Mouse (Mus musculus) G1E (cell line): Measurements from ENCODE around the gene Ttll8. TPM values are rescaled to one million over a fixed set of nuclear protein-coding genes. Genes with fewer than 3 reads are reported as not detected.

ENCODE experiments used
- ATAC-seq: 2 replicates; pipeline ENCODE4 v1.8.0; 2016; ENCODE audit warnings: mild to moderate bottlenecking; ENCODE audit not compliant: insufficient number of reproducible peaks, poor library complexity, low FRiP score, severe bottlenecking; ENCODE audit errors: extremely low read depth
- DNase-seq: peaks from one replicate; pipeline ENCODE4 v3.0.0; 2012; ENCODE audit warnings: low spot score
- H3K27me3 ChIP-seq: 2 replicates; pipeline ENCODE4 v1.6.1; 2012; ENCODE audit warnings: mild to moderate bottlenecking, low read length, inconsistent platforms; ENCODE audit not compliant: insufficient read depth
- H3K36me3 ChIP-seq: replicated peaks from 2 replicates; pipeline ENCODE3; 2012; ENCODE audit warnings: mild to moderate bottlenecking, inconsistent platforms
- H3K4me1 ChIP-seq: 2 replicates; pipeline ENCODE4 v1.6.1; 2012; ENCODE audit warnings: low read depth, low read length, inconsistent platforms, mixed read lengths; ENCODE audit not compliant: insufficient read depth
- H3K4me3 ChIP-seq: 2 replicates; pipeline ENCODE4 v1.5.1; 2012; ENCODE audit warnings: low read depth, mild to moderate bottlenecking, inconsistent platforms, low read length, moderate library complexity, mixed read lengths
- H3K9me3 ChIP-seq: replicated peaks from 2 replicates; pipeline ENCODE4 v1.6.1; 2012; ENCODE audit warnings: inconsistent platforms
- CTCF ChIP-seq: IDR thresholded peaks from 2 replicates; pipeline ENCODE4 v1.5.1; 2012; ENCODE audit warnings: low read depth, low read length, inconsistent platforms, mixed read lengths
- GATA1 ChIP-seq: IDR thresholded peaks from 2 replicates; pipeline ENCODE4 v1.6.1; 2012; ENCODE audit warnings: borderline replicate concordance, low read length, inconsistent platforms, mixed read lengths
- GATA2 ChIP-seq: IDR thresholded peaks from 2 replicates; pipeline ENCODE4 v1.6.1; 2012; ENCODE audit warnings: low read depth, low read length, inconsistent platforms, borderline replicate concordance
- POLR2AphosphoS5 ChIP-seq: IDR thresholded peaks from 2 replicates; pipeline ENCODE4 v1.6.1; 2012; ENCODE audit warnings: low read depth, low read length, inconsistent platforms; ENCODE audit not compliant: insufficient replicate concordance
- TAL1 ChIP-seq: conservative IDR thresholded peaks from 2 replicates; pipeline ENCODE4 v1.6.1; 2012; ENCODE audit warnings: low read depth, low read length, inconsistent platforms, mixed read lengths
- polyA plus RNA-seq: library from polyadenylated mRNA; stranded (reverse); fragments of >175 nt; gene quantifications from 2 replicates; pipeline ENCODE4 v1.2.3, GENCODE M21; 2012
- total RNA-seq, 2 experiments: library from RNA; stranded (forward) in 1 of 2; stranded (reverse) in 1 of 2; fragments of 200-1000 nt in 1 of 2; fragments of >200 nt in 1 of 2; fragmentation: Nextera tagmentation in 1 of 2; gene quantifications; 2 replicates each; pipeline ENCODE4 v1.2.3; 2014 to 2017

The Ttll8 gene
- total and polyA plus RNA-seq, 3 experiments, result 0.49 TPM; not detected in 2

GRCm38 (mm10) chr15:88936619-88937290 lies 17.5 kb downstream of the Ttll8 start:
- TF ChIP-seq GATA1 (no peak), POLR2AphosphoS5 (no peak), CTCF (no peak), GATA2 (no peak), TAL1 (no peak)
- Histone ChIP-seq H3K36me3 (no peaks in the 10 kb centered on the region), H3K9me3 (no peaks in the 10 kb centered on the region), H3K27me3 (no peaks in the 10 kb centered on the region; the same call in 1 of the 2 replicates), H3K4me1 (no peaks in the 10 kb centered on the region), H3K4me3 (no peak overlapping the region)
- DNase-seq, result no peak
- no peak for ATAC-seq

- DNase-seq (no peak), ATAC-seq (no peak)
- H3K27me3 ChIP-seq, result no peaks in the 10 kb centered on the region; the same call in 1 of the 2 replicates
- H3K4me3 ChIP-seq, result no peak overlapping the region
- TF ChIP-seq POLR2AphosphoS5, result no peak
- TF ChIP-seq GATA1, result no peak
- TF ChIP-seq TAL1, result no peak
- TF ChIP-seq GATA2, result no peak
- no peak for TF ChIP-seq CTCF
- no peaks in the 10 kb centered on the region for H3K9me3 ChIP-seq
- no peaks in the 10 kb centered on the region for H3K4me1 ChIP-seq
- no peaks in the 10 kb centered on the region for H3K36me3 ChIP-seq
Observed at GRCm38 (mm10) chr15:88934141-88934540, 20.1 kb downstream of the Ttll8 start.

GRCm38 (mm10) chr15:88932667-88933066 lies 21.6 kb downstream of the Ttll8 start:
- DNase-seq, result no peak
- no peak for ATAC-seq
- TF ChIP-seq GATA2 (no peak), CTCF (no peak), POLR2AphosphoS5 (no peak), GATA1 (no peak), TAL1 (no peak)
- H3K36me3 ChIP-seq, result no peaks in the 10 kb centered on the region
- H3K4me1 ChIP-seq, result no peaks in the 10 kb centered on the region
- no peak overlapping the region for H3K4me3 ChIP-seq
- no peaks in the 10 kb centered on the region for H3K9me3 ChIP-seq
- H3K27me3 ChIP-seq, result no peaks in the 10 kb centered on the region; the same call in 1 of the 2 replicates

- ATAC-seq (no peak), DNase-seq (no peak)
- TF ChIP-seq POLR2AphosphoS5, result no peak
- no peak for TF ChIP-seq GATA2
- no peak for TF ChIP-seq CTCF
- no peak for TF ChIP-seq GATA1
- no peak for TF ChIP-seq TAL1
- Histone ChIP-seq H3K4me3 (no peak overlapping the region), H3K9me3 (no peaks in the 10 kb centered on the region), H3K27me3 (peaks cover 11% of the 10 kb centered on the region), H3K36me3 (no peaks in the 10 kb centered on the region), H3K4me1 (no peaks in the 10 kb centered on the region)
Observed at GRCm38 (mm10) chr15:88921992-88922310, 32.3 kb downstream of the Ttll8 start.

GRCm38 (mm10) chr15:88921131-88921991 lies 32.9 kb downstream of the Ttll8 start:
- DNase-seq (peak; percentile 59), ATAC-seq (peak; percentile 34; the same call in 1 of the 2 replicates)
- H3K4me1 ChIP-seq, result no peaks in the 10 kb centered on the region
- no peaks in the 10 kb centered on the region for H3K9me3 ChIP-seq
- H3K4me3 ChIP-seq, result no peak overlapping the region
- TF ChIP-seq TAL1, result no peak
- TF ChIP-seq CTCF, result peak; percentile 63
- TF ChIP-seq POLR2AphosphoS5, result no peak
- peaks cover 11% of the 10 kb centered on the region for H3K27me3 ChIP-seq
- no peaks in the 10 kb centered on the region for H3K36me3 ChIP-seq

- ATAC-seq (no peak), DNase-seq (no peak)
- TF ChIP-seq CTCF (no peak), POLR2AphosphoS5 (no peak), GATA2 (no peak), GATA1 (no peak), TAL1 (no peak)
- no peak overlapping the region for H3K4me3 ChIP-seq
- no peaks in the 10 kb centered on the region for H3K36me3 ChIP-seq
- H3K9me3 ChIP-seq, result no peaks in the 10 kb centered on the region
- peaks cover 6% of the 10 kb centered on the region for H3K27me3 ChIP-seq
- no peaks in the 10 kb centered on the region for H3K4me1 ChIP-seq
Observed at GRCm38 (mm10) chr15:88920065-88920464, 34.2 kb downstream of the Ttll8 start.
